Mouse (Mus musculus): ENCODE measurements around the gene Rgs5.

- TF ChIP-seq GATA1 (IDR thresholded peaks at IDR 0.05; ENCODE audit: borderline replicate concordance, low read length) (no peak), FLI1 (IDR thresholded peaks at IDR 0.05; ENCODE audit: low read length) (no peak)
These were observed 18.0 kb upstream of the Rgs5 start for GRCm38 (mm10) chr1:169637251-169637750.
